Mouse (Mus musculus) forebrain, embryonic 14.5 days (tissue): ENCODE data around the gene Acot2. TPM values are rescaled to one million over a fixed set of nuclear protein-coding genes. Genes with fewer than 3 reads are reported as not detected.

Experiments
- ATAC-seq: fragments of 200-750 bp; cut with Nextera tagmentation; 2 replicates; pipeline ENCODE4 v1.8.0; 2017; ENCODE audit warnings: mild to moderate bottlenecking, moderate library complexity
- DNase-seq: peaks from one replicate; pipeline ENCODE4 v3.0.0-alpha.2; 2015; ENCODE audit warnings: low spot score
- H3K27ac ChIP-seq: fragments of 300-500 bp; sonication (generic); 2 replicates; pipeline ENCODE4 v1.5.1; 2014; ENCODE audit warnings: low read depth, mild to moderate bottlenecking, control low read depth, low read length, moderate library complexity
- H3K27me3 ChIP-seq: fragments of 300-500 bp; sonication (generic); replicated peaks from 2 replicates; pipeline ENCODE4 v1.6.1; 2014; ENCODE audit warnings: low read length, control low read depth, mixed read lengths; ENCODE audit not compliant: control insufficient read depth, insufficient read depth
- H3K36me3 ChIP-seq: fragments of 300-500 bp; sonication (generic); 2 replicates; pipeline ENCODE4 v1.6.1; 2014; ENCODE audit warnings: low read length, control low read depth; ENCODE audit not compliant: control insufficient read depth, insufficient read depth
- H3K4me1 ChIP-seq: fragments of 300-500 bp; sonication (generic); 2 replicates; pipeline ENCODE4 v1.6.1; 2014; ENCODE audit warnings: antibody characterized with exemption, low read length, control low read depth; ENCODE audit not compliant: control insufficient read depth, insufficient read depth
- H3K4me2 ChIP-seq: fragments of 300-500 bp; sonication (generic); 2 replicates; pipeline ENCODE4 v1.6.1; 2014; ENCODE audit warnings: mild to moderate bottlenecking, control low read depth, low read length
- H3K4me3 ChIP-seq: fragments of 300-500 bp; sonication (generic); 2 replicates; pipeline ENCODE4 v1.5.1; 2014; ENCODE audit warnings: low read depth, low read length, control low read depth
- H3K9ac ChIP-seq: fragments of 300-500 bp; sonication (generic); 2 replicates; pipeline ENCODE4 v1.6.1; 2014; ENCODE audit warnings: mild to moderate bottlenecking, low read length, control low read depth, moderate library complexity
- H3K9me3 ChIP-seq: fragments of 300-500 bp; sonication (generic); replicated peaks from 2 replicates; pipeline ENCODE4 v1.6.1; 2016; ENCODE audit warnings: low read length, control low read depth, mixed read lengths; ENCODE audit not compliant: control insufficient read depth
- WGBS: fragments of 180-500 bp; shearing (Covaris S2); extraction: QIAGEN DNeasy Blood & Tissue Kit; methylation state at CpG from one replicate; pipeline ENCODE4 v1.1.7; 2014; 5-methylcytosine and 5-hydroxymethylcytosine counted together
- polyA plus RNA-seq: library from polyadenylated mRNA; unstranded; fragments of >200 nt; fragmentation: Nextera tagmentation; extraction: Ambion mirVana; gene quantifications from 2 replicates; pipeline ENCODE4 v1.2.1, GENCODE M21; 2014

The Acot2 gene
- polyA plus RNA-seq, 1 experiment from 2014 or later = 4.3 TPM

GRCm38 (mm10) chr12:83950493-83950839 lies 37.2 kb upstream of the Acot2 start, which contains the start of gene Riox1:
Gene Riox1 (plus strand): TSS chr12:83950608.
- peak; percentile 97 for ATAC-seq
- H3K36me3 ChIP-seq = peaks cover 11% of the 10 kb centered on the region; the same call in 1 of the 2 replicates
- peaks cover 11% of the 10 kb centered on the region for H3K4me1 ChIP-seq
- H3K4me2 ChIP-seq = peak within 1 kb of the TSS; percentile 90
- peak within 1 kb of the TSS; percentile 83 for H3K9ac ChIP-seq
- no peaks in the 10 kb centered on the region for H3K27me3 ChIP-seq
- H3K4me3 ChIP-seq = peak within 1 kb of the TSS; percentile 83
- H3K27ac ChIP-seq = peak within 1 kb of the TSS; percentile 77; the same call in 1 of the 2 replicates
- WGBS = 0% methylated on average over 37 of the region's 37 CpGs
- DNase-seq = peak; percentile 94
- no peaks in the 10 kb centered on the region for H3K9me3 ChIP-seq

- Histone ChIP-seq H3K9me3 (no peaks in the 10 kb centered on the region), H3K9ac (peak overlapping the region; percentile 83), H3K27me3 (no peaks in the 10 kb centered on the region), H3K4me2 (peak overlapping the region; percentile 90), H3K27ac (peak overlapping the region; percentile 77; the same call in 1 of the 2 replicates), H3K4me1 (peaks cover 11% of the 10 kb centered on the region), H3K36me3 (peaks cover 15% of the 10 kb centered on the region; the same call in 1 of the 2 replicates), H3K4me3 (peak overlapping the region; percentile 83)
- under 1% methylated on average over 112 of the region's 116 CpGs for WGBS
- DNase-seq = peak; percentile 71
- ATAC-seq = peak; percentile 75
Measured at GRCm38 (mm10) chr12:83950840-83951701, 36.6 kb upstream of the Acot2 start.

GRCm38 (mm10) chr12:83951711-83952575 lies 35.7 kb upstream of the Acot2 start:
- H3K4me1 ChIP-seq = peaks cover 11% of the 10 kb centered on the region
- H3K4me2 ChIP-seq = peak overlapping the region; percentile 90
- H3K4me3 ChIP-seq = peak overlapping the region; percentile 83
- peaks cover 15% of the 10 kb centered on the region; the same call in 1 of the 2 replicates for H3K36me3 ChIP-seq
- no peaks in the 10 kb centered on the region for H3K27me3 ChIP-seq
- DNase-seq (no peak), ATAC-seq (no peak)
- peak overlapping the region; percentile 83 for H3K9ac ChIP-seq
- 66% methylated on average over 32 of the region's 32 CpGs for WGBS
- 0 out of 2 replicates have a peak overlapping the region, but pooled peaks have one; percentile 77 for H3K27ac ChIP-seq
- H3K9me3 ChIP-seq = no peaks in the 10 kb centered on the region

GRCm38 (mm10) chr12:83958278-83958677 lies 29.4 kb upstream of the Acot2 start:
- H3K4me3 ChIP-seq = no peak overlapping the region
- ATAC-seq (no peak), DNase-seq (no peak)
- WGBS = 93% methylated on average over 9 of the region's 9 CpGs
- no peak overlapping the region for H3K27ac ChIP-seq
- H3K27me3 ChIP-seq = no peaks in the 10 kb centered on the region
- no peaks in the 10 kb centered on the region for H3K4me1 ChIP-seq
- no peaks in the 10 kb centered on the region for H3K9me3 ChIP-seq
- H3K4me2 ChIP-seq = no peak overlapping the region
- H3K9ac ChIP-seq = no peak overlapping the region
- H3K36me3 ChIP-seq = peaks cover 8% of the 10 kb centered on the region; the same call in 1 of the 2 replicates

- Histone ChIP-seq H3K4me2 (no peak overlapping the region), H3K4me1 (no peaks in the 10 kb centered on the region), H3K9me3 (no peaks in the 10 kb centered on the region), H3K36me3 (no peaks in the 10 kb centered on the region), H3K27me3 (no peaks in the 10 kb centered on the region), H3K9ac (no peak overlapping the region), H3K4me3 (no peak overlapping the region), H3K27ac (no peak overlapping the region)
- DNase-seq (no peak), ATAC-seq (no peak)
- WGBS = 92% methylated on average over 7 of the region's 7 CpGs
Measured at GRCm38 (mm10) chr12:83965235-83965634, 22.4 kb upstream of the Acot2 start.

GRCm38 (mm10) chr12:83972117-83972516 lies 15.5 kb upstream of the Acot2 start:
- no peak overlapping the region for H3K27ac ChIP-seq
- H3K4me3 ChIP-seq = no peak overlapping the region
- 88% methylated on average over 2 of the region's 2 CpGs for WGBS
- H3K4me1 ChIP-seq = no peaks in the 10 kb centered on the region
- H3K27me3 ChIP-seq = no peaks in the 10 kb centered on the region
- H3K36me3 ChIP-seq = no peaks in the 10 kb centered on the region
- no peak overlapping the region for H3K9ac ChIP-seq
- no peaks in the 10 kb centered on the region for H3K9me3 ChIP-seq
- DNase-seq (peak; percentile 52), ATAC-seq (no peak)
- no peak overlapping the region for H3K4me2 ChIP-seq

- Histone ChIP-seq H3K4me1 (no peaks in the 10 kb centered on the region), H3K4me3 (no peak overlapping the region), H3K9me3 (no peaks in the 10 kb centered on the region), H3K27me3 (no peaks in the 10 kb centered on the region), H3K27ac (no peak overlapping the region), H3K36me3 (no peaks in the 10 kb centered on the region), H3K9ac (no peak overlapping the region), H3K4me2 (no peak overlapping the region)
- DNase-seq (no peak), ATAC-seq (no peak)
- WGBS = 87% methylated on average over 6 of the region's 6 CpGs
Measured at GRCm38 (mm10) chr12:83978862-83979261, 8.8 kb upstream of the Acot2 start.

- ATAC-seq = no peak
- H3K4me1 ChIP-seq = no peaks in the 10 kb centered on the region
- no peak overlapping the region for H3K27ac ChIP-seq
- no peak overlapping the region for H3K4me3 ChIP-seq
- WGBS = 92% methylated on average over 4 of the region's 4 CpGs
- no peaks in the 10 kb centered on the region for H3K27me3 ChIP-seq
- no peaks in the 10 kb centered on the region for H3K9me3 ChIP-seq
- H3K9ac ChIP-seq = no peak overlapping the region
- DNase-seq = no peak
- no peak overlapping the region for H3K4me2 ChIP-seq
- no peaks in the 10 kb centered on the region for H3K36me3 ChIP-seq
Measured at GRCm38 (mm10) chr12:83981615-83982014, 6.0 kb upstream of the Acot2 start.
